Mouse (Mus musculus): ENCODE measurements at regions not wholly inside any gene's neighbourhood (a gene's known extent, or its start where the extent isn't known, plus 50 kb on each side); places are given as distances from the start of the nearest gene placed in this dataset.

DNA sequence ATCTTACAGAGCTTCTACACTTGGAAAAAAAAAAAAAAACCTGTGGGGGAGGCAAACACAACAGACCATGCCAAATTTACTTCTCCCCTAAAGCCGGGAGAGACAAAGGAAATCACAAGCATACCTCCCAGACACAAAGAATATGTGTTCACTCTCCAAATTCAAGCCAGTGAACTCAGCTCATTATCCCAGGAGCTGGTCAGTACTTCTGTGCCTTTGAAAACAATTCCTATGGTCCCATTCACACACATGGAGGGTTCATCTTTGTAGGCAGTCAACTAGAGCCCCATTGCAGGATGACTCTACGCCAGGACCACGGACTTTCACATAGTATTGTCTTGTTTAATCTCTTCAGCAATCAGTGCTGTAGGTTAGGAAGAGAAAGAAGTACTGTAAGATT is 89.0 kb upstream of the Id4 start:
- TF ChIP-seq POLR2A (IDR thresholded peaks at IDR 0.05; ENCODE audit: insufficient read depth, low read length) (no peak), CTCF (IDR thresholded peaks at IDR 0.05; ENCODE audit: low read depth, low read length) (no peak), EP300 (IDR thresholded peaks at IDR 0.05; ENCODE audit: insufficient read depth, low read depth, low read length) (no peak)
